Mouse (Mus musculus) bone marrow macrophage, adult 2 months (primary cell): ENCODE data around the gene Aldh1a7.

ENCODE experiments used
- CTCF ChIP-seq: IDR thresholded peaks from 2 replicates; pipeline ENCODE4 v1.5.1; 2012; ENCODE audit warnings: low read depth, mild to moderate bottlenecking, low read length, moderate library complexity
- POLR2A ChIP-seq: IDR thresholded peaks from 2 replicates; pipeline ENCODE4 v1.6.1; 2012; ENCODE audit warnings: mild to moderate bottlenecking, low read depth, low read length, borderline replicate concordance

- TF ChIP-seq CTCF (no peak), POLR2A (no peak)
Observed at GRCm38 (mm10) chr19:20644346-20644745, 83.0 kb downstream of the Aldh1a7 start.
